Mouse (Mus musculus) stomach, embryonic 16.5 days (tissue): ENCODE results near the gene Rpp38. TPM values are rescaled to one million over a fixed set of nuclear protein-coding genes. Genes with fewer than 3 reads are reported as not detected.

ENCODE experiments used
- ATAC-seq: fragments of 200-750 bp; cut with Nextera tagmentation; 2 replicates; pipeline ENCODE4 v1.8.0; 2017; ENCODE audit warnings: moderate number of reproducible peaks, moderate TSS enrichment; ENCODE audit not compliant: insufficient read depth, low FRiP score
- H3K27ac ChIP-seq: fragments of 300-500 bp; sonication (generic); 2 replicates; pipeline ENCODE4 v1.5.1; 2014; ENCODE audit warnings: low read length
- H3K27me3 ChIP-seq: fragments of 300-500 bp; sonication (generic); 2 replicates; pipeline ENCODE4 v1.6.1; 2014; ENCODE audit warnings: low read length, control low read depth, mixed read lengths; ENCODE audit not compliant: control insufficient read depth, insufficient read depth
- H3K36me3 ChIP-seq: fragments of 300-500 bp; sonication (generic); 2 replicates; pipeline ENCODE4 v1.6.1; 2014; ENCODE audit warnings: low read length; ENCODE audit not compliant: control insufficient read depth, insufficient read depth
- H3K4me1 ChIP-seq: fragments of 300-500 bp; sonication (generic); 2 replicates; pipeline ENCODE4 v1.6.1; 2014; ENCODE audit warnings: low read length, control low read depth, mixed read lengths; ENCODE audit not compliant: control insufficient read depth, insufficient read depth
- H3K4me2 ChIP-seq: fragments of 300-500 bp; sonication (generic); 2 replicates; pipeline ENCODE4 v1.6.1; 2014; ENCODE audit warnings: low read depth, low read length, mixed read lengths
- H3K4me3 ChIP-seq: fragments of 300-500 bp; sonication (generic); replicated peaks from 2 replicates; pipeline ENCODE4 v1.5.1; 2014; ENCODE audit warnings: mild to moderate bottlenecking, low read length
- H3K9ac ChIP-seq: fragments of 300-500 bp; sonication (generic); 2 replicates; pipeline ENCODE4 v1.6.1; 2014; ENCODE audit warnings: low read length
- H3K9me3 ChIP-seq: fragments of 300-500 bp; sonication (generic); replicated peaks from 2 replicates; pipeline ENCODE4 v1.6.1; 2016; ENCODE audit warnings: low read length, control low read depth; ENCODE audit not compliant: control insufficient read depth
- WGBS: fragments of 180-500 bp; shearing (Covaris S2); extraction: QIAGEN DNeasy Blood & Tissue Kit; methylation state at CpG from one replicate; pipeline ENCODE4 v1.1.7; 2014; 5-methylcytosine and 5-hydroxymethylcytosine counted together
- polyA plus RNA-seq: library from polyadenylated mRNA; unstranded; fragments of >200 nt; fragmentation: Nextera tagmentation; extraction: Ambion mirVana; gene quantifications from 2 replicates; pipeline ENCODE4 v1.2.1, GENCODE M21; 2015

The Rpp38 gene
- polyA plus RNA-seq, 1 experiment from 2014 or later = 22.0 TPM

DNA sequence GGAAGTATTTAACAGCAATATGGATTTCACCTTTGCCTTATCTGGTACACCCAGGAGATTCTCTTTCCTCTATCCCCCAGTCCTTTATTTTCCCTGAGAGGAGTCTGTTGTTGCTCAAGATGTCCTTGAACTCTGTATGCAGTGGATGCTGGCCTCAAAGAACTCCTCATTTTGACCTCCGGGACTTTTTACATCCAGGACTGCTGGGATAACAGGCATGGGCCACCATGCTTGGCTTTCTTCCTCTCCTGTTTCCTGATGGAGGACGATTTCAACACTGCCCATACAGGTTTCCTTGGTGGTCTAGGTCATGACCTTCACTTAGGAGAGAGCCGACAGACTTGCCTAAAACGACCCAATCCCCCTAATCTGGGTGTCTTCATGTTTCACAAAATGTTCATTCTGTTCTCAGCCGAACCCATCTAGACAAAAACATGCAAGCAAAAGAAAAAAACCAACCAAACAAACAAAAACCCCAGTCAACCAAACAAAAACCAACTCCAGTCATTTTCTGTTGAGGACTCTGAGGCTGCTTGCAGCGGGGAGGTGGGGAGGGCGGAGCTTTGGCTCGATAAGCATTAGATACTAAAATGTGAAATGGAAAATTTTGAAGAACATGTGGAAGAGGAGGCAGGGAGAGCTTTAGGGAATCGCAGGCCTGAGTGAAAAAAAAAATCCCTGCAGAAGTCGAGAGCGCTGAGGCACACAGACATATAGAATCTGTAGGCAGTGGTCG, 49.4 kb downstream of the Rpp38 start:
- Histone ChIP-seq H3K4me3 (peak overlapping the region; percentile 61), H3K9ac (peak overlapping the region; percentile 77), H3K27me3 (no peaks in the 10 kb centered on the region), H3K36me3 (no peaks in the 10 kb centered on the region), H3K9me3 (no peaks in the 10 kb centered on the region), H3K4me2 (peak overlapping the region; percentile 82), H3K4me1 (peaks cover 13% of the 10 kb centered on the region), H3K27ac (peak overlapping the region; percentile 90)
- 9% methylated on average over 12 of the region's 12 CpGs for WGBS
- ATAC-seq = no peak

DNA sequence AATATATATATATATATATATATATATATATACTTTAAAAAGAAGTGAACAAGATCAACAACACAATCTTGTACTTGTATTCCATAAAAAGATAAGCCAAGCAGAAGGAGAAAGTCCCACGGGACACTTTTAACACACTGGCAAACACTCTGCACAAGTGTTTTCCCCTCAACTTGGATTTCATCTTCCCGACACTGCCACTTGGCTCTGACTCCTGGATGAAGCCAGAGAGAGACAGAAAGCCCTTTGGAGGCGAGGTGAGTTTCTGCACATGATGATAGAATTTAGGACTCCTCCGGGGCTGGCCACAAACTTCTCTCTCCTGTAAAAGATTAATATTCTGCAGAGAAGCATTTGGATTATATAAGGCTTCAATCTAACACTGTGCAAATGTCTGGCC, 51.1 kb downstream of the Rpp38 start:
- Histone ChIP-seq H3K9ac (no peak overlapping the region), H3K9me3 (no peaks in the 10 kb centered on the region), H3K4me2 (no peak overlapping the region), H3K27ac (no peak overlapping the region), H3K4me3 (no peak overlapping the region), H3K36me3 (no peaks in the 10 kb centered on the region), H3K27me3 (no peaks in the 10 kb centered on the region), H3K4me1 (peaks cover 13% of the 10 kb centered on the region)
- 76% methylated on average over 4 of the region's 4 CpGs for WGBS
- no peak for ATAC-seq

Other genes with a start within 250 kb of the Rpp38 start
- 24.1 and 25.5 TPM in 2 replicates for gene Fam171a1, start 218.4 kb downstream of the Rpp38 start, polyA plus RNA-seq
- gene Nmt2, start 48.4 kb downstream of the Rpp38 start, polyA plus RNA-seq = 36.7 and 39.3 TPM in 2 replicates
- gene Acbd7, start 3.5 kb upstream of the Rpp38 start, polyA plus RNA-seq = 0.96 and 1.1 TPM in 2 replicates
- gene Olah, start 64.6 kb upstream of the Rpp38 start, polyA plus RNA-seq = not detected in 2 replicates
- 0.37 and 1.1 TPM in 2 replicates for gene Meig1, start 90.0 kb upstream of the Rpp38 start, polyA plus RNA-seq
- gene Dclre1c, start 91.5 kb upstream of the Rpp38 start, polyA plus RNA-seq = 5.9 and 6.2 TPM in 2 replicates
- 6.2 and 7.2 TPM in 2 replicates for gene Suv39h2, start 142.4 kb upstream of the Rpp38 start, polyA plus RNA-seq
- gene Gm45902, start 180.1 kb upstream of the Rpp38 start, polyA plus RNA-seq = 4.0 and 4.2 TPM in 2 replicates
- gene Hspa14, start 180.2 kb upstream of the Rpp38 start, polyA plus RNA-seq = 84.2 and 90.2 TPM in 2 replicates
- 0.15 and 0.20 TPM in 2 replicates for gene Cdnf, start 180.4 kb upstream of the Rpp38 start, polyA plus RNA-seq
- gene Fam107b, start 237.8 kb upstream of the Rpp38 start, polyA plus RNA-seq = 42.2 and 47.0 TPM in 2 replicates